ENCODE assay signal across 14 mouse cellular contexts in the genomic region with DNA sequence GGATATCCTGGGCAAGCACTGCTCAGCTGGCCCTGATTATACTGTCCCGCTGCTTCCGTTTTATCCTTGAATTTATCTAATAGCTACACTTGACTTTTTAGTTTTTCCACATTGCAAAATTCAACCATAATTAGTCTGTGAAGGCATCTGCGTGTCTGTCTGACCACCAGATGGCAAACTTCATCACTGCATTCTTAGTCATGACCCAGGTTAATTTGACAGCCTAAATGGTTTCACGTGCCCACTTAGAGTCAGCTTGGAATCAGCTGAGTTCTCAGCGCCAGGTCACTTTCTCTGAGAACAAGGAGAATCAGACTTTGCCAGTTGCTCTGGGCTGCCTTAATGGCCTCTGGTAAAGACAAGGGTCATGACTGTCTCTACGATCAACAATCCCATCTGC.
DNase-seq lines count a peak whose midpoint lies in the region; ATAC-seq and TF ChIP-seq lines count a peak whose summit lies in the region.
"Had no signal": no experiment of that assay in that cellular context is flagged by ENCODE, and none has a peak within 500 bp of the region (broad histone marks: within the 10 kb centered on the region; RNA-seq: fewer than 3 reads in every experiment).

No protein-coding gene starts in this region.

- peak; percentile 39 for DNase-seq in forebrain, embryonic 14.5 days (ENCODE audit: low spot score)
- DNase-seq in forebrain, embryonic 11.5 days (ENCODE audit: low spot score), result no peak
- DNase-seq in layer of hippocampus, adult 2 months (ENCODE audit: low spot score in 2 of 2), result no peak
- no peak for DNase-seq in layer of hippocampus, adult 11-12 months (ENCODE audit: low spot score)
- peak; percentile 9 for DNase-seq in Muller cell, postnatal 12 days (ENCODE audit: inconsistent ontology term)
- DNase-seq in lung, adult 2 months, result no peak
- DNase-seq in cerebellum, adult 11-12 months, result no peak
- DNase-seq: cerebellum, adult 18-20 months; right cerebral cortex, adult 18-20 months; thymus, adult 18-20 months had no signal

- H3K4me3 ChIP-seq in forebrain, embryonic 14.5 days (ENCODE audit: low read depth, low read length), result no peak overlapping the region
- H3K4me3 ChIP-seq in forebrain, embryonic 11.5 days (ENCODE audit: low read depth, low read length), result no peak overlapping the region
- no peak overlapping the region for H3K4me3 ChIP-seq in layer of hippocampus, adult 2 months
- H3K4me3 ChIP-seq in lung, adult 2 months (replicated peaks; ENCODE audit: extremely low read depth, low read depth, low read length), result no peak overlapping the region
- H3K4me3 ChIP-seq: forebrain, embryonic 15.5 days; limb, embryonic 13.5 days; myocyte had no signal

- no peak overlapping the region for H3K27ac ChIP-seq in forebrain, embryonic 14.5 days (ENCODE audit: low read depth, low read length)
- no peak overlapping the region for H3K27ac ChIP-seq in forebrain, embryonic 11.5 days (ENCODE audit: low read depth, low read length)
- H3K27ac ChIP-seq in layer of hippocampus, adult 2 months, result no peak overlapping the region
- H3K27ac ChIP-seq: forebrain, embryonic 15.5 days; limb, embryonic 13.5 days had no signal

- no peak overlapping the region for H3K4me2 ChIP-seq in forebrain, embryonic 14.5 days (ENCODE audit: low read length)
- no peak overlapping the region for H3K4me2 ChIP-seq in forebrain, embryonic 11.5 days (ENCODE audit: low read depth, low read length, severe bottlenecking)
- H3K4me2 ChIP-seq: forebrain, embryonic 15.5 days; limb, embryonic 13.5 days had no signal

- TF ChIP-seq CTCF in layer of hippocampus, adult 2 months (conservative IDR thresholded peaks at IDR 0.05), result peak; percentile 72
- TF ChIP-seq CTCF in lung, adult 2 months (IDR thresholded peaks at IDR 0.05; ENCODE audit: insufficient read depth, low read length), result peak; percentile 8; the same call in 1 of the 2 replicates

- no peak for TF ChIP-seq POLR2A in lung, adult 2 months (IDR thresholded peaks at IDR 0.05; ENCODE audit: borderline replicate concordance, extremely low read depth, low read depth, low read length)

- no peak overlapping the region for H3K9ac ChIP-seq in forebrain, embryonic 14.5 days (ENCODE audit: low read length)
- H3K9ac ChIP-seq in forebrain, embryonic 11.5 days (ENCODE audit: low read length), result no peak overlapping the region
- H3K9ac ChIP-seq: forebrain, embryonic 15.5 days; limb, embryonic 13.5 days had no signal

- no peaks in the 10 kb centered on the region for H3K9me3 ChIP-seq in forebrain, embryonic 14.5 days (replicated peaks; ENCODE audit: control insufficient read depth, low read length)
- no peaks in the 10 kb centered on the region for H3K9me3 ChIP-seq in forebrain, embryonic 11.5 days (ENCODE audit: control insufficient read depth, low read length)
- H3K9me3 ChIP-seq: forebrain, embryonic 15.5 days had no signal

- no peak for ATAC-seq in forebrain, embryonic 14.5 days
- no peak for ATAC-seq in forebrain, embryonic 11.5 days (replicated peaks; ENCODE audit: low FRiP score)
- ATAC-seq in erythroblast, adult 5-6 weeks (replicated peaks; ENCODE audit: low FRiP score, poor library complexity, severe bottlenecking), result no peak
- ATAC-seq: forebrain, embryonic 15.5 days had no signal

- 59% methylated on average over 6 of the region's 6 CpGs for WGBS in forebrain, embryonic 14.5 days
- 68% methylated on average over 6 of the region's 6 CpGs for WGBS in forebrain, embryonic 11.5 days
- WGBS in lung, adult 2 months, result 53% methylated on average over 6 of the region's 6 CpGs

- no peaks in the 10 kb centered on the region for H3K4me1 ChIP-seq in forebrain, embryonic 14.5 days (ENCODE audit: control insufficient read depth, insufficient read depth, low read length)
- no peaks in the 10 kb centered on the region for H3K4me1 ChIP-seq in forebrain, embryonic 11.5 days (replicated peaks; ENCODE audit: control insufficient read depth, insufficient read depth, low read length)
- peaks cover 2% of the 10 kb centered on the region for H3K4me1 ChIP-seq in lung, adult 2 months (ENCODE audit: control insufficient read depth, insufficient read depth, low read length)
- H3K4me1 ChIP-seq: forebrain, embryonic 15.5 days; limb, embryonic 13.5 days had no signal

- no peaks in the 10 kb centered on the region for H3K36me3 ChIP-seq in forebrain, embryonic 14.5 days (ENCODE audit: control insufficient read depth, insufficient read depth, low read length)
- H3K36me3 ChIP-seq in forebrain, embryonic 11.5 days (ENCODE audit: control insufficient read depth, insufficient read depth, low read length), result no peaks in the 10 kb centered on the region
- H3K36me3 ChIP-seq: forebrain, embryonic 15.5 days had no signal

- H3K27me3 ChIP-seq in forebrain, embryonic 14.5 days (replicated peaks; ENCODE audit: control insufficient read depth, insufficient read depth, low read length), result no peaks in the 10 kb centered on the region
- H3K27me3 ChIP-seq in forebrain, embryonic 11.5 days (ENCODE audit: control insufficient read depth, insufficient read depth, low read length), result no peaks in the 10 kb centered on the region
- H3K27me3 ChIP-seq: forebrain, embryonic 15.5 days; limb, embryonic 13.5 days had no signal

Comparison
In these comparisons a context has a peak if more than half of its experiments do, and no peak if none do; other contexts are left out.
1. DNase-seq: peak in forebrain, embryonic 14.5 days (single experiment) and Muller cell, postnatal 12 days (single experiment); none in forebrain, embryonic 11.5 days (single experiment), layer of hippocampus, adult 2 months (0 of 2), layer of hippocampus, adult 11-12 months (single experiment), lung, adult 2 months (single experiment) and cerebellum, adult 11-12 months (single experiment).